Mouse (Mus musculus): Measurements from ENCODE around the gene Zfp597. TPM values are rescaled to one million over a fixed set of nuclear protein-coding genes. Genes with fewer than 3 reads are reported as not detected.

Gene Zfp597
- total and polyA plus RNA-seq, 2 experiments = 1.6 to 8.5 TPM

DNA sequence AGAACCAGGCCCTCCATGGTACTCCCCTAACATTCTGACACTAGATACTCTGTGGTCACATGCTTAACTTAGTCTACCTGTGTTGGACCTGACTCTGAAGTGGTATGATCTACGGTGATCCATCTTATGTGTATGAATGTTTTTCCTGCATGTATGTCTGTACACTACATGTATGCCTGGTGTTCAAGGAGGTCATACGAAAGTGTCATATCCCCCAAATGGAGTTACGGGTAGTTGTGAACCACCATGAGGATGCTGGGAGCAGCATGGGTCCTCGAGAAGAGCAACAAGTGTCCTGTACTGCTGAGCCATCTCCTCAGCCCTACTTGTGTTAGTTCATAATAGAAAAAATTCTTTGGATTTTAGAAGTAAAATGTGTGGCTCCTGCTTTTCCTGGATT, 8.0 kb downstream of the Zfp597 start:
- Histone ChIP-seq H3K9ac (ENCODE audit: low read depth, low read length) (no peak overlapping the region), H3K36me3 (ENCODE audit: control insufficient read depth, insufficient read depth, low read length) (no peaks in the 10 kb centered on the region), H3K79me2 (ENCODE audit: control insufficient read depth, insufficient read depth, low read length) (peaks cover 4% of the 10 kb centered on the region; the same call in 1 of the 2 replicates), H3K4me3 (ENCODE audit: insufficient read depth, low read depth, low read length) (no peak overlapping the region), H3K27ac (replicated peaks; ENCODE audit: insufficient read depth, low read depth, low read length) (no peak overlapping the region), H3K4me1 (ENCODE audit: control insufficient read depth, insufficient read depth, low read length) (peaks cover 6% of the 10 kb centered on the region), H3K27me3 (ENCODE audit: control insufficient read depth, insufficient read depth, low read length) (no peaks in the 10 kb centered on the region)
- DNase-seq (ENCODE audit: extremely low read depth, low read depth, low spot score) = no peak
- TF ChIP-seq CTCF (IDR thresholded peaks at IDR 0.05; ENCODE audit: low read depth, low read length) (no peak), POLR2A (IDR thresholded peaks at IDR 0.05; ENCODE audit: extremely low read depth, insufficient read depth, low read length) (no peak)
- WGBS = 95% methylated on average over 4 of the region's 4 CpGs

DNA sequence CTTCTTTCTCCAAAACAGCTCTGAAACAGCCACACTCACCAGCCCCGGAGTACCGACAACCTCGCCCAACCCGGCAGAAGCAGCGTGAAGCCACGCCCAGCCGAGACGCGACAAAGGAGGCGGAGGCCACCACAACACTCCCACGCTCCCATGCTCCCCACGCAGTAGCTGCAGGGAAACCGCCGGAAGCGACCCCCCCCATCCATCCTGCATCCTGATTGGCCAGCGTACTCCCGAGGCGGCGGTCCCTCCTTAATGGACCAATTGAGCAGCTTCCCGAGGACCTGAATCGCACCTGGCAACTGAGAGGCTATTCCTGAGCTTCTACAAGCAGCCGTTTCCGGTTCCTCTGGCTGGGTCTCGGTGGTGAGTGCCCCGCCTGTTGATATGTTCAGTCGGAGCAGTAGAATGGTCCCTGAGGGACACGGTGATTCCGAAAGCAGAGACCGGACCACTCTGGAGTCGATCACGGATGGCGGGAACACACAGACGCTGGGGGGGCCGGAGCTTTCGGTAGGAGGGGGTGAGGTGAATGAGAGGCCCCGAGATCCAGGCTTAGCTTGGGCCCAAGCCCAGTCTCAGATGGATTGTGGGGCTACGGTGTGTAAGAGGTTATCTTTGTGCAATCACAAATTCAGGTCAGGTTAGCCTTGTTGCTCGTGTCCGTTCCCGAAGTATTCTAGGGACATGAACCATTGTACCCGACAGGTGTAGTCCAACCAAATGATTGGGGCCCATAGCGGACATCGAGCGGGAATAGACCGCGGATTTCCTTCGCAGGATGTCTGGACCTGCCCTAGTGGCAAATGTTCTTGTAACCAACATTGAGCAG, 11.9 kb downstream of the Zfp597 start, which contains the start of gene Naa60:
Gene Naa60, plus strand, starts transcription at position 160 of the 832 bp plus-strand sequence.
- H3K4me3 ChIP-seq (ENCODE audit: insufficient read depth, low read depth, low read length) = peak within 1 kb of the TSS; percentile 70
- 3% methylated on average over 47 of the region's 47 CpGs for WGBS
- peak within 1 kb of the TSS; percentile 65 for H3K27ac ChIP-seq (replicated peaks; ENCODE audit: insufficient read depth, low read depth, low read length)
- peak; percentile 90 for DNase-seq (ENCODE audit: extremely low read depth, low read depth, low spot score)
- no peaks in the 10 kb centered on the region; the same call in 1 of the 2 replicates for H3K36me3 ChIP-seq (ENCODE audit: control insufficient read depth, insufficient read depth, low read length)
- no peaks in the 10 kb centered on the region for H3K27me3 ChIP-seq (ENCODE audit: control insufficient read depth, insufficient read depth, low read length)
- H3K9ac ChIP-seq (ENCODE audit: low read depth, low read length) = peak within 1 kb of the TSS; percentile 56
- peaks cover 3% of the 10 kb centered on the region; the same call in 1 of the 2 replicates for H3K79me2 ChIP-seq (ENCODE audit: control insufficient read depth, insufficient read depth, low read length)
- TF ChIP-seq CTCF (IDR thresholded peaks at IDR 0.05; ENCODE audit: low read depth, low read length) = no peak
- TF ChIP-seq POLR2A (IDR thresholded peaks at IDR 0.05; ENCODE audit: extremely low read depth, insufficient read depth, low read length) = 0 out of 2 replicates have a peak, but pooled peaks have one; percentile 8
- H3K4me1 ChIP-seq (ENCODE audit: control insufficient read depth, insufficient read depth, low read length) = peaks cover 3% of the 10 kb centered on the region

DNA sequence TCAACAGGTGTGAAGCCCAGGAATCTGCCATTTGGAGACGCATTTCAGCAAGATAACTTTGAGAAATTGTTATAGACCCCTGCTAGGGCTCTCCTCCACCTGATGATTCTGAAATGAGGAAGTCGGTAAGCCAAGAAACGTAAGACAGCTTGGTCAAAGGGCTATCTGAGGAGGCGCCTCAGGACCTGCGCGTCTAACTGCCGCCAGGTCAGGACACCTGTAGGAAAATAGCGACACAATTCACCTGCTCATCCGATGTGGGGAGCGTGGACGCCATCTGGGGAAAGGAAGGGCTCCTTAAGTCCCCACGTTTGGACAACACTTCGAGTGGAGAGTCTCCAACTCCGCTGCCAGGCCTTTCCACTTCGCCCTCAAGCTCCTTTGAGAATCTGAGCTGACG, 12.5 kb downstream of the Zfp597 start:
- 5% methylated on average over 16 of the region's 16 CpGs for WGBS
- Histone ChIP-seq H3K27ac (replicated peaks; ENCODE audit: insufficient read depth, low read depth, low read length) (peak overlapping the region; percentile 9; the same call in 1 of the 2 replicates), H3K9ac (ENCODE audit: low read depth, low read length) (peak overlapping the region; percentile 43), H3K36me3 (ENCODE audit: control insufficient read depth, insufficient read depth, low read length) (peaks cover 2% of the 10 kb centered on the region; the same call in 1 of the 2 replicates), H3K79me2 (ENCODE audit: control insufficient read depth, insufficient read depth, low read length) (peaks cover 3% of the 10 kb centered on the region; the same call in 1 of the 2 replicates), H3K4me3 (ENCODE audit: insufficient read depth, low read depth, low read length) (peak overlapping the region; percentile 70), H3K27me3 (ENCODE audit: control insufficient read depth, insufficient read depth, low read length) (no peaks in the 10 kb centered on the region), H3K4me1 (ENCODE audit: control insufficient read depth, insufficient read depth, low read length) (peaks cover 3% of the 10 kb centered on the region; the same call in 1 of the 2 replicates)
- no peak for DNase-seq (ENCODE audit: extremely low read depth, low read depth, low spot score)
- no peak for TF ChIP-seq CTCF (IDR thresholded peaks at IDR 0.05; ENCODE audit: low read depth, low read length)
- TF ChIP-seq POLR2A (IDR thresholded peaks at IDR 0.05; ENCODE audit: extremely low read depth, insufficient read depth, low read length) = no peak

- no peak for TF ChIP-seq POLR2A (IDR thresholded peaks at IDR 0.05; ENCODE audit: extremely low read depth, insufficient read depth, low read length)
- TF ChIP-seq CTCF (IDR thresholded peaks at IDR 0.05; ENCODE audit: low read depth, low read length) = no peak
- H3K27me3 ChIP-seq (ENCODE audit: control insufficient read depth, insufficient read depth, low read length) = no peaks in the 10 kb centered on the region
These were observed 25.1 kb downstream of the Zfp597 start for GRCm38 (mm10) chr16:3859254-3859653.

GRCm38 (mm10) chr16:3855776-3856175, 28.6 kb downstream of the Zfp597 start:
- no peaks in the 10 kb centered on the region; the same call in none of the 2 replicates for H3K36me3 ChIP-seq (ENCODE audit: control insufficient read depth, insufficient read depth, low read length)
- no peak overlapping the region for H3K4me3 ChIP-seq (ENCODE audit: insufficient read depth, low read depth, low read length)
- H3K4me1 ChIP-seq (ENCODE audit: control insufficient read depth, insufficient read depth, low read length) = no peaks in the 10 kb centered on the region
- no peaks in the 10 kb centered on the region for H3K27me3 ChIP-seq (ENCODE audit: control insufficient read depth, insufficient read depth, low read length)
- WGBS = 83% methylated on average over 1 of the region's 1 CpGs
- no peak overlapping the region for H3K27ac ChIP-seq (replicated peaks; ENCODE audit: insufficient read depth, low read depth, low read length)
- TF ChIP-seq POLR2A (IDR thresholded peaks at IDR 0.05; ENCODE audit: extremely low read depth, insufficient read depth, low read length) = no peak
- TF ChIP-seq CTCF (IDR thresholded peaks at IDR 0.05; ENCODE audit: low read depth, low read length) = no peak
- no peak overlapping the region for H3K9ac ChIP-seq (ENCODE audit: low read depth, low read length)
- no peak for DNase-seq (ENCODE audit: extremely low read depth, low read depth, low spot score)
- H3K79me2 ChIP-seq (ENCODE audit: control insufficient read depth, insufficient read depth, low read length) = no peaks in the 10 kb centered on the region

More at GRCm38 (mm10) chr16:3859254-3859653, 25.1 kb downstream of the Zfp597 start:
- Histone ChIP-seq H3K79me2 (ENCODE audit: control insufficient read depth, insufficient read depth, low read length) (no peaks in the 10 kb centered on the region), H3K4me3 (ENCODE audit: insufficient read depth, low read depth, low read length) (no peak overlapping the region), H3K36me3 (ENCODE audit: control insufficient read depth, insufficient read depth, low read length) (peaks cover 5% of the 10 kb centered on the region), H3K27ac (replicated peaks; ENCODE audit: insufficient read depth, low read depth, low read length) (no peak overlapping the region), H3K4me1 (ENCODE audit: control insufficient read depth, insufficient read depth, low read length) (no peaks in the 10 kb centered on the region), H3K9ac (ENCODE audit: low read depth, low read length) (no peak overlapping the region)
- DNase-seq (ENCODE audit: extremely low read depth, low read depth, low spot score) = no peak
- WGBS = 93% methylated on average over 4 of the region's 4 CpGs

Measured in liver, adult 2 months (tissue).